Comparison of ENCODE assay signal across 27 mouse cellular contexts in genomic region chr7:82880016-82880415, GRCm38 (mm10).
"Had no signal": no experiment of that assay in that cellular context is flagged by ENCODE, and none has a peak within 500 bp of the region (broad histone marks: within the 10 kb centered on the region; RNA-seq: fewer than 3 reads in every experiment).

No protein-coding gene starts in this region.

- H3K9ac ChIP-seq: embryonic facial prominence, embryonic 12.5 days; embryonic facial prominence, embryonic 13.5 days; embryonic facial prominence, embryonic 15.5 days; forebrain, embryonic 12.5 days; forebrain, embryonic 13.5 days; forebrain, embryonic 15.5 days; forebrain, postnatal 0 days had no signal

- DNase-seq: cerebellum, adult 18-20 months; cerebellum, adult 2 months; cerebellum, adult 8-10 months; cerebellum, adult 9-10 months; cerebellum, adult 9-11 months; cerebellum, postnatal 10 days; cerebellum, postnatal 14 days; cerebellum, postnatal 25 days; cerebellum, postnatal 36 days; embryo, embryonic 11 days; forebrain, postnatal 0 days; gastrocnemius, adult 2 months; gastrocnemius, postnatal 10 days; gastrocnemius, postnatal 14 days; gastrocnemius, postnatal 25 days; gastrocnemius, postnatal 36 days; heart, adult 2 months had no signal

- H3K4me1 ChIP-seq: embryonic facial prominence, embryonic 10.5 days; embryonic facial prominence, embryonic 12.5 days; embryonic facial prominence, embryonic 13.5 days; embryonic facial prominence, embryonic 15.5 days; forebrain, embryonic 15.5 days had no signal

- H3K36me3 ChIP-seq: embryonic facial prominence, embryonic 10.5 days; embryonic facial prominence, embryonic 12.5 days; embryonic facial prominence, embryonic 13.5 days; embryonic facial prominence, embryonic 15.5 days; forebrain, embryonic 12.5 days; forebrain, embryonic 15.5 days had no signal

- H3K27me3 ChIP-seq: embryonic facial prominence, embryonic 12.5 days; embryonic facial prominence, embryonic 13.5 days; embryonic facial prominence, embryonic 15.5 days; forebrain, embryonic 12.5 days; forebrain, embryonic 13.5 days; forebrain, embryonic 15.5 days had no signal

- ATAC-seq: forebrain, embryonic 13.5 days; forebrain, embryonic 14.5 days; forebrain, embryonic 15.5 days; forebrain, embryonic 16.5 days; forebrain, postnatal 0 days had no signal

- H3K4me3 ChIP-seq: embryonic facial prominence, embryonic 10.5 days; embryonic facial prominence, embryonic 12.5 days; embryonic facial prominence, embryonic 13.5 days; embryonic facial prominence, embryonic 15.5 days; erythroblast, embryonic 14.5 days; forebrain, embryonic 12.5 days; forebrain, embryonic 13.5 days; forebrain, embryonic 15.5 days; gastrocnemius, adult 2 months; heart, adult 2 months had no signal

- H3K4me2 ChIP-seq: embryonic facial prominence, embryonic 12.5 days; embryonic facial prominence, embryonic 13.5 days; embryonic facial prominence, embryonic 15.5 days; forebrain, embryonic 12.5 days; forebrain, embryonic 13.5 days; forebrain, embryonic 15.5 days had no signal

- H3K9me3 ChIP-seq: embryonic facial prominence, embryonic 12.5 days; embryonic facial prominence, embryonic 13.5 days; embryonic facial prominence, embryonic 15.5 days; forebrain, embryonic 12.5 days; forebrain, embryonic 13.5 days; forebrain, embryonic 15.5 days had no signal

- H3K27ac ChIP-seq: embryonic facial prominence, embryonic 10.5 days; embryonic facial prominence, embryonic 12.5 days; embryonic facial prominence, embryonic 13.5 days; embryonic facial prominence, embryonic 15.5 days; forebrain, embryonic 12.5 days; forebrain, embryonic 13.5 days; forebrain, embryonic 15.5 days; gastrocnemius, adult 2 months; heart, adult 2 months had no signal
